Mouse (Mus musculus): ENCODE data around the gene Uba52.
"Not testable (repeated sequence)": the region's sequence is repeated elsewhere in the genome, so short reads cannot be mapped to it uniquely, and the experiment has no call there.

Gene Uba52

GRCm38 (mm10) chr8:70530314-70530713 lies 19.7 kb upstream of the Uba52 start:
- DNase-seq (ENCODE audit: low spot score) = no peak

- no peak for DNase-seq (ENCODE audit: low spot score)
These were observed 19.1 kb upstream of the Uba52 start for GRCm38 (mm10) chr8:70529741-70530161.

GRCm38 (mm10) chr8:70529299-70529698 lies 18.7 kb upstream of the Uba52 start:
- DNase-seq (ENCODE audit: low spot score) = no peak

GRCm38 (mm10) chr8:70528182-70528797 lies 17.7 kb upstream of the Uba52 start:
- no peak for DNase-seq (ENCODE audit: low spot score)

- peak; percentile 99 for DNase-seq (ENCODE audit: low spot score)
These were observed 17.0 kb upstream of the Uba52 start, which contains the start of the genes Fkbp8 and Kxd1 for GRCm38 (mm10) chr8:70527512-70528181. TSS of gene Fkbp8 (plus strand) at chr8:70527724. TSS of gene Kxd1 (minus strand) at chr8:70527956.

DNA sequence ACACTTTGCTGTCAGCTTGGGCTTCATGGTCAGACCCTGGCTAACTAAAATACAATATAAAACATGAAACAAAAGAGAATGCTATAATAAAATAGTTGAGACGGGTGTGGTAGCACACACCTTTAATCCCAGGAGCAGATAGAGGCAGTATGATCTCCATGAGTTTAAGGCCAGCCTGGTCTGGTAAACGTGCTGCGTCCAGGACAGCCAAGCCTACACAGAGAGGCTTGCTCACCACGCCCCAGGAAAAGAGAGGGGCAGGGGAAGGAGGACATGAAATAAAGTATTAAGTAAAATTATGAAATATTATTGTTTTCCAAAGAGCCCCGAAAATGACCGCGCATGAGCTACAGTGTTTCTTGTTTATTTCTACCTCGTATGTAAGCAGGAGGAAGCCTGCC lies 16.5 kb upstream of the Uba52 start:
- no peak for DNase-seq (ENCODE audit: low spot score)

- peak; percentile 97 for DNase-seq (ENCODE audit: low spot score)
These were observed 12.2 kb upstream of the Uba52 start for GRCm38 (mm10) chr8:70522592-70523403.

DNA sequence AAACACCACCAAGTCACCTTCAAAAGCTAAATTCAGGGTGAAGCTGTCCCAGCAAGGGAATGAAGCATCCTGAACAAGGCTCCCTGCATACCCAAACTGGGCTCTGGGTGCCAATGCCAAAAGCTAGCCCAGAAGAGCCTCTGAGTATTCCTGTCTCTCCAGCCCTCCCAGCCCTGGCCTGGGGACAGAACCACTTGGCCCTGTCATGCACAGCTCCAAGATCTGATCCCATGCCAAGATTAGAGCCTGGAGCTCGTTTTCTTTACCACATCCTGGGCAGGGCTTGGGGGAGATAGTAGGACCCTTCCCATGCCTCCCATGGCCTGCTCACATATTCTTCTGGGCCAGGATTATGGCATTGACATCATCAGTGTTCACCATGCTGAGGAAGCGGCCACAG lies 9.0 kb upstream of the Uba52 start:
- DNase-seq (ENCODE audit: low spot score) = no peak

GRCm38 (mm10) chr8:70519043-70519442 lies 8.4 kb upstream of the Uba52 start:
- DNase-seq (ENCODE audit: low spot score) = no peak

GRCm38 (mm10) chr8:70517940-70518643 lies 7.5 kb upstream of the Uba52 start:
- DNase-seq (ENCODE audit: low spot score) = no peak

GRCm38 (mm10) chr8:70513441-70513840 lies 2.8 kb upstream of the Uba52 start:
- DNase-seq (ENCODE audit: low spot score) = no peak

GRCm38 (mm10) chr8:70512253-70512903 lies 1.8 kb upstream of the Uba52 start:
- no peak for DNase-seq (ENCODE audit: low spot score)

DNA sequence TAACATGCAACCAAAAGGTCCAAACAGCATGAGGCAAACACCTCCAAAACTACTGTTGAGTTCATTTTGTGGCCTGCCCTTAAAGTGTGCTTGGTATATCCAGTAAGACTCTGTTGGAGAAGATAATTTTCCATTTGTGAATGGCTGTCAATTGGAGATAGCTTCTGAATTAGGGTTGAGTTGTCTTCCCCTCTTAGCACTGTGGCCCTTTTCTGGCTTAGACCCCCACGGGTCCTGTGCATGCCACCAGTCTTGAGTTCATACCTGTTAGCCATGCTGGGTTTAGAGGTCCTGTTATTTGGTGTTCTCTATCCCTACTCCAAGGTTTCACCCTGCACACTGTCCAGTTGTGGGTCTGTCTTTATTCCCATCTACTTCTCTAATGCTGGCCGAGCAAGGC lies 1.2 kb upstream of the Uba52 start:
- DNase-seq (ENCODE audit: low spot score) = no peak

GRCm38 (mm10) chr8:70511174-70511573 lies 573 bp upstream of the Uba52 start:
- DNase-seq (ENCODE audit: low spot score) = not testable (repeated sequence)

DNA sequence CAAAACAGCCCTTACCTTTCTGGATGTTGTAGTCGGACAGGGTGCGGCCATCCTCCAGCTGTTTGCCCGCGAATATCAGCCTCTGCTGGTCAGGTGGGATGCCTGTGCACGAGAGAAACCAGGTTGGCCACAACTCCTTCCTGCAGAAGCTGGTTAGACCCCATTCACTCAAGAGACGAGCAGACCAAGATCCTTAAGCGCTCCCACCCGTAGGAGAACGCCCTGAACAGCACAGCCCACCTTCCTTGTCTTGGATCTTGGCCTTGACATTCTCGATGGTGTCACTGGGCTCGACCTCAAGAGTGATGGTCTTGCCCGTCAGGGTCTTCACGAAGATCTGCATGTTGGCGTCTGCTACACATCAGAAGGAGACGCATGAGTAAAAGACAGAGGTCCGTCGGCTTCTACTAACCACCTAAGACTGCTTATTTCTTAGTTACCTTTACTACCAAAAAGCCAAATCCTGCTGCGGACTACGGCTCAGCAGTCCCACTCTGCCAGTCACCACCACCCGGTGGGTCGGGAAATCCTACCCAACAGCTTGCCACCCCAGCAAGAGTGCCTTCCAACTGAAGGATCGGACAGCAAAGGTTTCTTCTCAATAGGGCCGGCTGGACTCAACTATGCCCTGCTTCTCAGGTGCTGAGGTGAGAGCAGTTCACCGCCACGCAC lies 1.2 kb downstream of the Uba52 start:
- no peak for DNase-seq (ENCODE audit: low spot score)

DNA sequence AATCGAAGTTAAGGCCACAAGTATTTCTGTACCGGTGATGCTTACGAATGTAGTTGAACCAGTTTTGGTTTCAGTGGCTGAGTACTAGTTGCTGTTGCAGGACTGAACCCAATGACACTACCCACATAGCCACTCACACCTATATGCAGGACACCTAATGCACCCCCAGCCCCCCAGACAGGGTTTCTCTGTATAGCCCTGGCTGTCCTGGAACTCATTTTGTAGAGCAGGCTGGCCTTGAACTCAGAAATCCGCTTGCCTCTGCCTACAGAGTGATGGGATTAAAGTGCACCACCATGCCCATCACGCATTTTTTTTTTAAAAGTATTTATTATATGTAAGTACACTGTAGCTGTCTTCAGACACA lies 3.6 kb downstream of the Uba52 start:
- DNase-seq (ENCODE audit: low spot score) = no peak

DNA sequence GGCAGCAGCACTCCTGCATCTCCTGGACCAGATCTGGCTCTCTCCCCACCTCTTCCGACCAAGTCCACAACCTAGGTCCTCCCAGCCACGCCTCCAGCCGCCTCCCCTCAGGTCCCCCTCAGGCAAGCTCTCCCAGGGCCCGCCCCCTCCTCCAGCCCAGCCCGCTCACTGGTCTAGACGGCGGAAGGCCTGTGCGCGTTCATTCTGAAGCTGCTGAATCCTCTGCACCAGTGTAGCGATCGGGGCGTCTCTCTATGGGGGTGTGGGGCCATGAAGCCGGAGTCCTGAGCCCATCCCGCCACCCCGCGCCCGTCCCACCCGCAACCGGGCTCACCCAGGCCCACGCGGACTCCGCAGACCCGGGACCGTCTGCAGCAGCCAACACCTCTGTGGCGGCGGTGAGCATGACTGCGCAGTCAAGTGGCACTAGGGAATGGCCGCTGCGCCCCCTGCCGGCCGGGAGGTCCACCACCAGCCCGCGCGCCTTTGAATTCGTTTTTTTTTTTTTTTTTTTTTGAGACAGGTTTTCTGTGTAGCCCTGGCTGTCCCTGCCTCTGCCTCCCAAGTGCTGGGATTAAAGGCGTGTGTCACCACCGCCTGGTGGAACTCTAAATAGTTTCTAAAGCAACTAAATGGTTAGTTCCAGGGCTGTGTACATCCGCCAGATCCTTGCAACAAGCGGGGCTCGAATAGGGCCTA lies 4.1 kb downstream of the Uba52 start, which contains the start of gene Rex1bd:
TSS of gene Rex1bd (minus strand) at position 425 of the 699 bp plus-strand sequence.
- DNase-seq (ENCODE audit: low spot score) = peak; percentile 94

DNA sequence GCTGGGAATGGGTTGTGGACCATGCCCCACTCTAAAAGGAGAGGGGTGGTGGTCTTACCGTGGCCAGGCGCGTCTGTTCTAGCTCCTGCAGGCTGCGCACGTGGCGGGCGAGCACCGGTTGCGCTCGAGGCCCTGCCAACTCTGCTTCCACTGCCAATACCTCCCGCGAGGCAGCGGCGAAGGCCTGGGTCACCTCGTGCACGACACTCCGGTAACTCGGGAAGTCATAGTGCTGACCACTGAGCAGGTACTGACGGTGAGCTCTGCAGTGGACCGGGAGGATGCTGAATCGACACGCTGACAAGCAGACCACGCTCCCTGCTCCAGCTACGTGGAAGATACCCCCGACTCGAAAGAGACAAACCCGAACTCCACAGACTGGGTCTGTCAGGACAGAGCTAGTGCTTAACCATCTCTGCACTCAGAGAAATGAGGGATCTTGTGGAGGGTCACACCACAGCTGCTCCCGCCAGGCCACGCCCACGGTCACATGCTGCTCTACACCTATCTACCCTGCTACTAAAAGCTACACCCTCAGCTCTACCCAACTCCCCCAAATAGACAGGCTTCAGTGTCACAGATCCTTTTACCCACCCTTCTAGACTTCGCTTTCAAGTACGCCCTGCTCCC lies 4.8 kb downstream of the Uba52 start:
- no peak for DNase-seq (ENCODE audit: low spot score)

GRCm38 (mm10) chr8:70504851-70505250 lies 5.8 kb downstream of the Uba52 start:
- DNase-seq (ENCODE audit: low spot score) = peak; percentile 80

GRCm38 (mm10) chr8:70504291-70504716 lies 6.3 kb downstream of the Uba52 start:
- DNase-seq (ENCODE audit: low spot score) = peak; percentile 62
